Mouse (Mus musculus) cerebellum, postnatal 14 days (tissue): ENCODE data around the gene Npcd.

Source experiments
- DNase-seq, 2 experiments: peaks; one replicate each; pipeline ENCODE4 v3.0.0; 2021; ENCODE audit warnings: mixed read lengths in 2 of 2

Npcd gene

DNA sequence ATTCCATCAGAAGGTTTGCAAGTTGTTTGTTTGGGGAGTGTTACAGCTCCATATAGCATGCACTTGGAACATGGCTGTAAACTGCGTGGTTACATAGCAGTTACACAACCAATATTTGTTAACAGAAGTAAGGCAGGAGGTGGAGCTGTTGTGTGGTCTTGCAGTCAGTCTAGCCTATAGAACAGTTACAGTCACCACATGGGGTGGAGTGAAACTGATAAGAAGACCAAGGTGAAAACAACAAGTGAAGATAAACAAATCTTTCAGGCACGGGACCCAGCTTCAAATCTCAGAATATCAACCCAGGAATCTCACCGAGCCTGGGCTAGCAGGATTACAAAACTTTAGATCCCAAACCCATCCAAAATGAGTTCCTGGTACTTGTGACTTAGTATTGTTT lies 93.3 kb downstream of the Npcd start:
- no peak for DNase-seq
